Mouse (Mus musculus): ENCODE data around the gene Pus3.

DNA sequence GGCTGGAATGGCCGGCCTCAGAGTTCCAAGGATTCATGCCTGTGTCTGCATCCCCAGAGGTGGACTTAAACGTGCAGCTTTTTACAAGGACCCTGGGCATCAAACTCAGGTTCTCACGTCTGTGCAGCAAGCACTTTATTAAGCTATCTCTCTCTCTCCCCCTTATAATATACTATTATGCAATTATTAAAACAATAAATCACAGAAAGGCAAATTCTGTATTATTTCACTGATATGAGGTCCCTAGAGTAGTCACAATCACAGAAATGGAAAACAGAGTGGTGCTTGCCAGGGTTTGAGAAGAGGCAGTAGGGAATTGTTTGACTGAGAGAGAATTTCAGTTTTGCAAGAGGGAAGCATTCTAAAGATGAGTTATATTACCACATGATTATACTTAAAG lies 29.3 kb upstream of the Pus3 start:
- no peak for TF ChIP-seq POLR2A (IDR thresholded peaks at IDR 0.05; ENCODE audit: extremely low read depth, insufficient read depth, low read length)
- TF ChIP-seq CTCF (IDR thresholded peaks at IDR 0.05; ENCODE audit: low read depth, low read length), result no peak

Measured in liver, adult 2 months (tissue).